Mouse (Mus musculus) T-helper 2 cell (primary cell): ENCODE measurements around the gene Phyh.

ENCODE experiments used
- in situ Hi-C: fragments of 300-600 bp; cut with MboI, MseI; formaldehyde crosslinking; loops from one replicate; pipeline ENCODE4 v1.15.1; 2025; ENCODE audit warnings: high pct_unique_total_duplicates

Phyh gene

DNA sequence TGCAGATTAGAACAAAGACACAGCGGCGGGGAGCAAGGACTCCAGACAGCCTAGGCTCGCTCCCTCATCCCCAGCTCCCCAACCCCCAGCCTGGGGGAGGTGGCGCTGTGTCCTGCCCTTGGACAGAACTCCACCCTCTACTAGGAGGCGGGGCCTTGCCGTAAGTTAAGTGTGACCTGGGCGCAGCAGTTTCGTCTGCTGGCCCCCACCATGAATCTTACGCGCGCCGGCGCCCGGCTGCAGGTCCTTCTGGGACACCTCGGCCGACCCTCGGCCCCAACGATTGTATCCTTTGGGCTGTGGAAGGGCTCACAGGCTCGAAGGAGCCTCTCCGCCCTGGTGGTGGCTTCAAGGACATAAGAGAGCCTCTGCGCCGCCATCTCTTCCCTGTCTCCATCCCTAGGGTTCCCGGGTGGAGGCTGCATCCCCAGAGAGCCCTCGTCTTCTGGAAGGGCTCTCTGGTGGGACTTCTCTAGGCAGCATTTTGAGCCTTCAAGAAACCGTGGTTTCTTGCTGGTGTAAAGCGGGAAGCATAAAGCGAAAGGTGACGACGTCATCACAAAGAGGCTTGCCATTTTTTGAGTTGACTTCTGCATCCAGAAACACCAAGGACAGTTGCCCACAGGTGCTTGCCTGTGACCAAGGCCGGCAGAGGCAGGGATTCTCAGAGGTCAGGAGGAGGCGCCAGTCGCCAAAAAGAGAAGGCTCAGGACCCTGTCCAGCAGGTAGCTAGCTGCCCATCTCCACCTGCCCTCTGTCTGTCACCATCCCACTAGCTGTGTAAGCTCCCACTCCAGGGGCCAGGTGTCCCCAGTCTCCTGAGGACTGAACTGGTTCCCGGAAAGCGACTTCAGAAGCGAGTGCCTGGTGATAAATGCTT is at the start of gene Phyh:
Phyh (plus strand) TSS at position 160 of the 880 bp plus-strand sequence.
- in situ Hi-C loops: loop anchor here (25.0 kb wide), 1 partner anchor 1393 kb away; the partner anchor contains the start of gene Usp6nl

DNA sequence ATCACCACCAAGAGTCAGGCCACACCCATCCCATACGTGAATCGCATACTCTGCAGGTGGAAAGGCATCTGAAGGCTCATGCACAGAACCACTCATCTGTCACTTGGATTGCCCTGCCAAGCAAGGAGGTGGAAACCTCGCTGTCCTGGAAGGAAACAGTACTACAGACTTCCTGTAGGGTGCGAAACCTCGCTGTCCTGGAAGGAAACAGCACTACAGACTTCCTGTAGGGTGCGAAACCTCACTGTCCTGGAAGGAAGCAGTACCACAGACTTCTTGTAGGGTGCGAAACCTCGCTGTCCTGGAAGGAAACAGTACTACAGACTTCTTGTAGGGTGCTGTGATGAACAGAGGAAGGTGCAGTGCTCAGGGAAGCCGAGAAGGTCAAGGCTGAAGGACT is 46.1 kb upstream of the Phyh start:
- in situ Hi-C loops: loop anchor here (25.0 kb wide), 1 partner anchor 210 kb away; the partner anchor contains the start of gene Prpf18

DNA sequence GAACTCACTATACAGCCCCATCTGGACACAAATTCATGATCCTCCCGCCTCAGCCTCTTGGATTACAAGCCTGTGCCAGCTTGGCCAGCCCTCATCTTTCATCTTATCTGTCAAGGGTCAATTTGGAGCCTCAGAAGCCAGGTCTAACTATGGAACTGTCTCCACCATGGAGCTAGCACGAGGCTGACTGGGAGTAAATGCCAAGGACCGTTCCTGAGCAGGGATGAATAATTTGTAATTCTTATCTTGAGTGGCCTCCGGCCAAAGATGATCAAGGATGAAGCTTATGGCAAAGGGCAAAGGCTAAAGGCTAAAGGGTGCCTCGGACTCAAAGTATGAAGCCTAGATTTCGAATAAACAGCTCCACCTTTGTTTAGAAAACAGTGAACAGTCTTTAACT is 45.5 kb upstream of the Phyh start:
- in situ Hi-C loops: loop anchor here (25.0 kb wide), 1 partner anchor 211 kb away; the partner anchor contains the start of gene Prpf18

DNA sequence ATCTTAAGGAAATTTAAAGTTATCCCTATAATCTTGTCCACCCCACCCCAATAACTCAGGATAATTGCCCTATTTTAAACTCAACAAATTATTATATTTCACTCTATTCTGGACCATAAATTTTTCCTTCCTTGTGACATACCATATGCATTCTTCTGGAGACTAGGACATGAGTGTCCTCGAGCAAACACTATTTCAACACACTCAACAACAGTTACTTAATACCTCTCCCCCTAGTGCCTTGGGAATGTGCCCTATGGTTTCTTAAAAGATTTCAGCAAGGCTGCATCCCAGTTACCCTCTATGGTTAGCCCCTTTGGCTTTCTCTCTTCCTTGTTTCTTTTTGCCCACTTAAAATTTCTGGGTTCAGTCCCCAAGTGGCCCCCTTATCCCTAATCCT is 43.7 kb upstream of the Phyh start:
- in situ Hi-C loops: no loop called here

DNA sequence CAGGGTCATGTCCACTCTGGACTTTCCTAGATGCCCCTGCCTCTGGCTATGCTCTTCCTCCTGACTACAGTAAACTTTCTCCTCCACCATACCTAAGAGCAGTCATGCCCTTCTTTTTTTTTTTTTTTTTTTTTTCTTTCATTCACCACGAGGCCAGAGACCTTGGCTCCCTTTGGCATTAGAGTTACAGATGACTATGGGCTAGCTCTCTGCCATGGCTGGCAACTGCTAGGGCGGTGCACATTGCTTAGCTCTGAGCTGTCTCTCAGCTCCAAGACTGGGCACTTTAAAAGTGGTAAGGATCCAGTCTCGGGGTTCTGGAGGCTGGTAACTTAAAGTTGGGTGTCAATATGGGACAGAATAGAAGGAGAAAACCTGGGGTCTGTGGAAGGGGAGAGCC is 42.7 kb upstream of the Phyh start:
- in situ Hi-C loops: no loop called here

DNA sequence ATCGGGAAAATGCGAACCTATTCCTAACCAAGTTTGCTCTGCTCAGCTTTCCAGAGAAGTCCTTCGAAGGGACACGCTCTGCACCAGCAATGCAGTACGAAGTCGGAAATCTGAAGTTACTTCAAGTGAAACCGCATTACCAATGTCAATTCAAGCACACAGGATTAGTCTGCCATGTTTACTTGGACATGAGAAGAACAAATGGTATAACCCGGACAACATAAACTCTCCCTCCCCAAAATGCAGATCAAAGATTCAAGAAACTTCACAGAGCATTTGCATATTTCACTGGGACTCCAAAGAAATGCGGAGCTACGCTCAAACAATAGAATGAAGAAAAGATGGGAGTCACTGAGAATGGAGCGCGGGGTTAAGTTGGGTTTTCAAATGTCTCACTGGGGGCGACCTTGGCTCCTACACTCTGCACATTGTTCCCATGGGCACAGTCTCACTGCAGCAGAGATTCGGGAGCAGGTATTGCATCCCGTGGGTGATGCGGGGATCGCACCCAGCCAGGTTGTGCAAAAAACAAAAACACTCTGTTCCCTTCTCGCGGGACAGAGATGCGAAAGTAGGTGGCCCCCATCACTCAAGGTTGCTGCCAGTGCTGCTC is 38.0 kb upstream of the Phyh start:
- in situ Hi-C loops: loop anchor here (10.0 kb wide), 1 partner anchor 1156 kb away; no protein-coding TSS in a partner anchor

DNA sequence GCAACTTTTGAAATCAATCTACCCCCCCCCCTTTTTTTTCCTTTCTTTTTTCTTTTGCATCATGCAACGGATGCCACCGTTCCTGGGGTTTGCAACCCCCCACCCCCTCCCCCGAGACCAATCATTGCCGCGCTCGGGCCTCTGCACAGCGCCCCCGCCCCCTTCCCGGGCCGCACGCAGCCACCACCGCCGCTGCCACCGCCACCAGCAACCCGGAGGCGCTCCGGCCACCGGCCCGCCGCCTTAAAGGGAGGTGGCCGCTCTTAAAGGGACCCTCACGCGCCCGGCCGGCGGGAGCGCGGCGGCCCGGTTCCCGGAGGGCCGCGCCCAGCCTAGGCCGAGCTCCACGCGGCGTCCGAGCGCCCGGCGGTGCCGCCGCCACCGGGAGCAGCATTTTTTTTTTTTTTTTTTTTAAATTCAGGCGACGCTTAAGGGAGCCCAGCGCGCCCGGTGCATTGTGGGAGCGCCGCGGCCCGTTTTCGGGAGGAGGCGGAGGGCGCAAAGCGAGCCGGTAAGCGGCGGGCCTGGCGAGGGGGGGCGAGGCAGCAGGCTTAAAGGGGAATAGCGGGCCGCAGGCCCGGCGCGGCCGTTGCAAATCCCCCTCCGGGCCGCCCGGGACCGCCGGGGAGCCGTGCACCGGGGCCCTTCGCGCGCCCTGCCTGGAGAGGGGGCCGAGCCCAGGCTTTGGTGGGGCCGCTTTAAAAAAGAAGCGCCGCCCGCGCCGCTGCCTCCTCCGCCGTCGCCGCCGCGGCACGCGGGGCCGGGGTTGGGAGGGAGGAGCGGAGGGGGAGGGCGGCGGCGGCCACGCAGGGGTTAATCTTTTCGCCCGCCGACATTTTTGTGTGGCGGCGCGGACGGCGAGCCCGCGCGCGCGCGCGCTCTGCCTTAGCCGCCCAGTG is 37.2 kb upstream of the Phyh start, which contains the start of gene Sephs1:
Sephs1 (plus strand) TSS at position 215 of the 899 bp plus-strand sequence.
- in situ Hi-C loops: loop anchor here (10.0 kb wide), 1 partner anchor 1157 kb away; no protein-coding TSS in a partner anchor

DNA sequence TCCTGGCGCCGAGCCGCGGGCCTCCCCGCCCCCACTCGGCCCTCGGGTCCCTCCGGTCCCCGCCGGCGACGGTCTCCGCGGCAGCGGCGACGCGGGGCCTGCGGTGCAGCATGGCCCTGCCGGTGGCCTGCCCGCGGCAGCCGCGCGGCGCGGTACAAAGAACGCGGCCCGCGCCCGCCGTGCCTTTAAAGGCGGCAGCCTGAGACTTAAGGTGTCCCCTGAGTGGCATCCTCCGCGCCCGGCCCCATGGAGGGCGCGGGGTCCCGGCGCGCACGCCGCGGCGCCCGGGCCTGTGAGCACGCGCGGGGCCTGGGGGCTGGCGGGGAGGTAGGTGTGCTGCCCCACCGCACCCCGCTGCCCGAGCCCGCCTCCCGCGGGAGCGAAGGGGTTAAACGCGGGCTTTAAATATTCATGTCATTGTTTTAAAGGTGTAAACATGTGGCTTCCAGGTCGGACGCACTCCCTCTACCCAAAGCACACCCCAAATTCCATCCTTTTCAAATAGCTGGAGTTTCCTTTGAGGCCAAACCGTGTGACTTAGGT is 36.5 kb upstream of the Phyh start:
- in situ Hi-C loops: loop anchor here (10.0 kb wide), 1 partner anchor 1158 kb away; no protein-coding TSS in a partner anchor

DNA sequence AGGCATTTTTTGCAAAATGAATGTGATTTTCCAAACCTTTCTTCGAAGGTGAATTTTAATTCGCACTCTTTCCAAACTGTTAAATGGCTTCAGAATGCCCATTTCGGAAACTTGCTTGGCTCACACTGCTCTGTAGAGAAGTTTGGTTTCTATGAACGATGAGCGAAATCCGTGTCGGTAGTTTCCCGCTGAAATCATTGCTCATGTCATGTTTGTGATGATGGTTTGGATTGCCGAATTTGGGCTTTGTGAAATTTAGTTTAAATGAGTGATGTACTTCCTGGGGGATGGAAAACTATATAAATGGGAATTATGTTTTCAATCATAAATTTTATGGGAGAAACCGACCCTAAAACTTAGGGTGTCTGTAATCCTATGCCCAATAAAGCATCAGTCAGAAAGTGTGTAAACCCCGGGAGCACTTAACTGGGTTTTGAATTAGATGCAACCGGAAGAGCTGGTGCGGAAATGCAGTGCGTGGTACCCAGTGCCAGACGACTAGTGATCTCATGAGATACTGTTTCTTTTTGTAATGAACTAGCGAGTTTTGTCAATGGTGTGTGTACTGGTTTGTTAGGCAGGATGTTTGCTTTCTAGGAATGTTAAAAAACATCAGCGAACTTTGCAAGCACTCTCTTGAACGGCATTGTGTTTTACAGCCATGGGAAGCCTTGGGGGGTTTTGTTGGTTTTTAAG is 35.7 kb upstream of the Phyh start:
- in situ Hi-C loops: loop anchor here (10.0 kb wide), 1 partner anchor 1158 kb away; no protein-coding TSS in a partner anchor

DNA sequence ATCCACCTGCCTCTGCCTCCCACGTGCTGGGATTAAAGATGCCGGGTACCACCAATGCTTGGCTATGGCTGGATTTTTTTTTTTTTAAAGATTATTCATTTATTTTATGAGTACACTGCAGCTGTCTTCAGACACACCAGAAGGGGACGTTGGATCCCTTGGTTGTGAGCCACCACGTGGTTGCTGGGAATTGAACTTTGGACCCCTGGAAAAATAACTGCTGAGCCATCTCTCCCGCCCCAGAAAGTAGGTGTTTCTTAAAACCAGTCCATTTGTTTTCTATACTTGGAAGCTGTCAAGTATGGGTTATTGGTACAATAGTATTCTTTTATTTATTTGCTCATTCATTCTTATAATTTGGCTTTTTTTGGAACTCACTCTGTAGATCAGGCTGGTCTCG is 31.9 kb upstream of the Phyh start:
- in situ Hi-C loops: loop anchor here (10.0 kb wide), 1 partner anchor 1162 kb away; no protein-coding TSS in a partner anchor

DNA sequence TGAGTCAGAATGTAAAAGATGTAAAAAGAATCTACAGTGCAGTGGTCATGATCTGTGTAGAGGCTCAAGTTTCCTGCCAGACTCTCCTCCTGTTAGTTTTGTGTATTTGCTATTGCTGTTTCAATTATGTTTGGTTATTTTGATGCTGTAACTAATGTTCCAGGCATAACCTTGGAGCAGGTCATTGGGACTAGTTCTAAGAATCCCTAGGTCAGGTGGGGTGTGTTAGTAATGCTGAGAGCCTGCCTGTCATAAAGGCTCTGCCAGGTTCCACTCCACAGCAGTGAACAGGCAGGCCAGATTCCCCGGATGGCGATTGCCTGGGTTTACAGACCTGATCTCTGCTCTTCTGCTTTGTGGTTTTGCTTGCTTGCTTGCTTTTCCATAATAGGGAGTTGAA is 23.2 kb upstream of the Phyh start:
- in situ Hi-C loops: no loop called here

DNA sequence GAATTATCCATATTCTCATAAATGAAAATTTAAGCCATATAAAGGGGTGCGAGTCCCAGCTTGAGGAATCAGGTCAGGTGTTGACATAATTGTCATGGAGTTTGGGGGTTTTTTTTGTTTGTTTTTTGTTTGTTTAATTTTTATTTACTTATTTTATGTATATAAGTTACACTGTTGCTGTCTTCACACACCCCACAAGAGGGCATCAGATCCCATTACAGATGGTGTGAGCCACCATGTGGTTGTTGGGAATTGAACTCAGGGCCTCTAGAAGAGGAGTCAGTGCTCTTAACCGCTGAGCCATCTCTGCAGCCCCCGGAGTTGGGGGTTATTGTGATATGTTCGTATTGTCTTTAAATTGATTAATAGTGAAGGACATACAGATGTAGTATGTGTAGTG is 21.8 kb upstream of the Phyh start:
- in situ Hi-C loops: no loop called here

DNA sequence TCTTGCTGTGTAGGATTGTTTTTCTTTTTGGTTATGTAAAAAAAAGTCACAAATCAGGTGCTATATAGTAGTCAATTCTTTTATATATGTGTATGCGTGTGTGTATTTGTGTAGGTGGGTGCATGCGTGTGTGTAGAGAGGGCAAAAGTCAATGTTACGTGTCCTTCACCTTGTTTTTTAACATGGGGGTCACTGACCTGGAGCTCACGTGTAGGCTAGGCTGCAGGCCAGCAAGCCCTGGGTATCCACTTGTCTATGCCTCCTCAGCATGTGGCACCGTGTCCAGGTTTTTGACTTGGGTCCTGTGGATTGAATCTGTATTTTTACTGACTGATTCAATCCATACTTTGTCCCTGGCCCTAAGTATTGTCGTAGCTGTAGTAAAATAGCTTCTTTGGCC is 18.2 kb upstream of the Phyh start:
- in situ Hi-C loops: loop anchor here (5.0 to 25.0 kb wide), 2 partner anchors 102 to 1412 kb away; partner anchors contain the start of gene Usp6nl

DNA sequence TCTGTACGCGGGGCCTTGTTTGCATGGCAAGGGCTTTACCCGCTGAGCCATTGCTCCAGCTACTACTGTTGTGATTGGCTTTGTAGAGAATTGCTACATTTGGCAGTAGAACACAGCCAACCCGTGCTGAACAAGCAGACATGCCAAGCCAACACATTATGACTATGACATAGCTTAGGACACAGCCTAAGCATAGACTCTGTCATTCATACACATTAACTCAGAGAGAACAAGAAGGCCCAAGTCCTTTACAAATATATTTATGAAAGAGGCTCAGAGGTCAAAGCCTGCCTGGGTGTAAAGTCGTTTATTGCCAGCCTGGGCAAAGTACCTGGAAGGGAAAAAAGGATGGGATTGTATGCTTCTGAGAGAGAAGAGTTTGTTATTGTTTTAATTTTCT is 16.5 kb upstream of the Phyh start:
- in situ Hi-C loops: loop anchor here (5.0 to 25.0 kb wide), 2 partner anchors 100 to 1410 kb away; partner anchors contain the start of gene Usp6nl

DNA sequence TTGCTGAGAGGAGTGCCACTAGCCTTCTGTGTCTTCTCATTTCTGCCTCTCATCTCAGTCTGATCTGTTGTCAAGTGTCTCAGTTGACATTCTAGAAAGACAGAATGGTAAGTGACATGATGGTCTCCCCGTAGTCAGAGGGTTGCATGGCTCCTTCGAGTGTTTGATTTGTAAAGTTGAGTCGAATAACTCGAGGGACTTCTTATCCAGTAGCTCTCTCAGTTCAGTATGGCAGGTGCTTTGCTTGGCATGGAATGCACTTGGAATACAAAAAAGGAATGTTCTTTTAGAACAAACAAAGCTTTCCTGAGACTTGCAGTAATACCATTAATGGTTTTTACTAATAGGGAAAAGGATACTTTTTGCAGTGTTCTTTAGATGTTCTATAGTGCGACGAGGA is 11.7 kb upstream of the Phyh start:
- in situ Hi-C loops: loop anchor here (25.0 kb wide), 1 partner anchor 1405 kb away; the partner anchor contains the start of gene Usp6nl

DNA sequence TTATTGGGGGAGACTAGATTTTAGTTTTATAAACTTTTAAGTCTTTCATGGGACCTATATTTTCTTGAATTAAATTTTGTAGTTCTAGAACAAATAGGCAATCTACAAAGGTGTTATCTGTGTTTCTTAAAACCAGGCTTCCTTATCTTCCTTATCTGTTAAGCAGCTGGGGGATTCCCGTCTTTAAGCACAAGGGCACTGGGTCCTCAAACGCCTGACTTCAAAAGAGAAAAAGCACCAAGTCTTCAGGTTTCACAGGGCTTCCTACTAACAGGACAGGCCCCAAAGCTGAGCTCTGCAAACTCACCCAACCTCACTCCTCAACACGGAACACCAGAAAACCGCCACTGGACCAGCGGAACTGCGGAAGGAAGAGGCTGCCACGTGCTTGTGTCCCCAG is 10.9 kb upstream of the Phyh start:
- in situ Hi-C loops: loop anchor here (25.0 kb wide), 1 partner anchor 1404 kb away; the partner anchor contains the start of gene Usp6nl

DNA sequence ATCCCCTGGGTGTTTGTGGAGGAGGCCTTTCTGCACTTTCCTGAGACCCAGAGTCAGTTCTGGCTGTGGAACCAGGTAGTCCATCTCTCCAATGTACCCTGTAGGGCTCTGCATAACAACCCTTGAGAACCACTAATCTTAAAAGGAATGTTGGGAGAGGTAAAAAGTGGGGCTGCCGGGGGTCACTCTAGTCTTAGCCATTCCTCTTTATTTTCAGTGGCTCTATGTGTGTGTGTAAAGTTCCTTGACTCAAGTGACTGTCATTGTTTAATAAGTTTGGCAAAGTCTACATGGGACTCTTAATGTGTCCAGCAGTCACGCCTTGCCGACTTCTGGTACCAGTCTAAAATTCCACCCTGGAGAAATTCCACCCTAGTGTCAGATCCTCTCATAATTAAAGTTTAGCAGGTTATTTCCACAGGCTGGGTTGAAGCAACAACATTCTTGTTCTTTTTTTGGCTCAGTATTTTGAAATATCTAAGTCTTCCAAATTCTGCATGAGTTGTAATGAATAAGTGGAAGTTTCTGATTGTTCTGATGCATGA is 10.0 kb upstream of the Phyh start:
- in situ Hi-C loops: loop anchor here (25.0 kb wide), 1 partner anchor 1403 kb away; the partner anchor contains the start of gene Usp6nl

DNA sequence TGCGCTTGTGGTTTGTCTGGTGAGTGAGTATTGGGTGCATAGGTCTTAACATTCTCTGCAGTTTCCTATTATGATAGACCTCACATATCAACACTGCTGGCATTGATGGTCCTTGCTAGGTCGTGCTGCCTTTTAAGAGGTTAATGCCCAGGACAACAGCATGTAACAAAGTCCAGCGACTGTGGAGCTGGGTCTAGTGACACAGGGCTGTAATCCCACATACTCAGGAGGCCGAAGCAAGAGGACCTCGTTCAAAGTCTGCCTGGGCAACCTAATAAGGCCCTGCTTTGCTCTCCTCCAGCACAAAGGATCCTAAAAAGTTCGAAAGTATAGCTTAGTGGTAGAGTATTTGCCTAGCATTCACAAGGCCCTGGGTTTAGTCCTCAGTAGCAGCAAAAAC is 8.9 kb upstream of the Phyh start:
- in situ Hi-C loops: loop anchor here (25.0 kb wide), 1 partner anchor 1402 kb away; the partner anchor contains the start of gene Usp6nl

DNA sequence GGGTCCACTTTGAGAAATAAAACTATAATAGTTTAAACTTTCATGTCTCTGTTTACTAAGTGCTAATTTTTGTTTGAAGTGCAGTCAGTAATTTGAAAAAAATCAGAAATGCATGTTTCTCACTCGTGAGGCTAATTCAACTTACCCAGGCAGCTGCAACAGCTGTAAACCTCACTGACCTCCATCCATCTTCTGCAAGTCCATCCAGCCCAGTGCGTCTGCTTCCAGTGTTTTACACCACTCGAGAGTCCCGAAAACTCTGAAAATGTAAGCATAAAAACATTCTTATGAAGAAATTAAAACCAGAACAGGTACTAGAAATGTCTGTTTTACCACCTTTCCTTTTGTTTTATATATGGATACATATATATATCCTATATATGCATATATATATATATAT is 8.3 kb upstream of the Phyh start:
- in situ Hi-C loops: loop anchor here (25.0 kb wide), 1 partner anchor 1402 kb away; the partner anchor contains the start of gene Usp6nl
